ENCODE assay signal across 9 mouse cellular contexts in genomic region chrX:70899720-70900479, GRCm38 (mm10).
DNase-seq lines count a peak whose midpoint lies in the region; ATAC-seq and TF ChIP-seq lines count a peak whose summit lies in the region.
"Had no signal": no experiment of that assay in that cellular context is flagged by ENCODE, and none has a peak within 500 bp of the region (broad histone marks: within the 10 kb centered on the region; RNA-seq: fewer than 3 reads in every experiment).

No protein-coding gene starts in this region.

- DNase-seq in hindbrain, embryonic 14.5 days (ENCODE audit: low spot score): no peak
- DNase-seq in cerebellum, adult 9-11 months: peak; percentile 7
- peak; percentile 26 to 79 for DNase-seq in left cerebral cortex, postnatal 25 days (ENCODE audit: low spot score in 2 of 2)
- DNase-seq in thymus, postnatal 0 days (ENCODE audit: low spot score): no peak
- DNase-seq in kidney, adult 2 months: no peak

- H3K4me1 ChIP-seq in hindbrain, embryonic 16.5 days (ENCODE audit: control insufficient read depth, insufficient read depth, low read depth, low read length): no peaks in the 10 kb centered on the region
- no peaks in the 10 kb centered on the region for H3K4me1 ChIP-seq in hindbrain, embryonic 14.5 days (replicated peaks; ENCODE audit: control insufficient read depth, insufficient read depth, low read length)
- H3K4me1 ChIP-seq in heart, embryonic 16.5 days (ENCODE audit: control insufficient read depth, insufficient read depth, low read length): peaks cover 7% of the 10 kb centered on the region; the same call in 1 of the 2 replicates
- no peaks in the 10 kb centered on the region for H3K4me1 ChIP-seq in kidney, adult 2 months (ENCODE audit: control insufficient read depth, insufficient read depth, low read length)
- H3K4me1 ChIP-seq: limb, embryonic 10.5 days had no signal

- no peaks in the 10 kb centered on the region for H3K9me3 ChIP-seq in hindbrain, embryonic 16.5 days (ENCODE audit: control insufficient read depth, low read length)
- no peaks in the 10 kb centered on the region for H3K9me3 ChIP-seq in hindbrain, embryonic 14.5 days (ENCODE audit: control insufficient read depth, low read length)
- no peaks in the 10 kb centered on the region for H3K9me3 ChIP-seq in heart, embryonic 16.5 days (replicated peaks; ENCODE audit: control insufficient read depth, low read length)
- H3K9me3 ChIP-seq: limb, embryonic 10.5 days had no signal

- TF ChIP-seq POLR2A in kidney, adult 2 months (IDR thresholded peaks at IDR 0.05; ENCODE audit: low read depth, low read length): no peak

- H3K4me2 ChIP-seq in hindbrain, embryonic 16.5 days (ENCODE audit: low read length): no peak overlapping the region
- no peak overlapping the region for H3K4me2 ChIP-seq in hindbrain, embryonic 14.5 days (replicated peaks)
- no peak overlapping the region for H3K4me2 ChIP-seq in heart, embryonic 16.5 days (ENCODE audit: low read depth, low read length)

- no peaks in the 10 kb centered on the region for H3K36me3 ChIP-seq in hindbrain, embryonic 16.5 days (ENCODE audit: control insufficient read depth, insufficient read depth, low read length)
- no peaks in the 10 kb centered on the region for H3K36me3 ChIP-seq in hindbrain, embryonic 14.5 days (replicated peaks; ENCODE audit: control insufficient read depth, insufficient read depth)
- H3K36me3 ChIP-seq in heart, embryonic 16.5 days (ENCODE audit: control insufficient read depth, insufficient read depth): no peaks in the 10 kb centered on the region
- H3K36me3 ChIP-seq in kidney, adult 2 months (ENCODE audit: control insufficient read depth, insufficient read depth, low read length): no peaks in the 10 kb centered on the region
- H3K36me3 ChIP-seq: limb, embryonic 10.5 days had no signal

- H3K27ac ChIP-seq in hindbrain, embryonic 16.5 days (ENCODE audit: low read depth, low read length): no peak overlapping the region
- no peak overlapping the region for H3K27ac ChIP-seq in hindbrain, embryonic 14.5 days
- H3K27ac ChIP-seq in heart, embryonic 16.5 days (ENCODE audit: low read length): peak overlapping the region; percentile 65
- no peak overlapping the region for H3K27ac ChIP-seq in kidney, adult 2 months (ENCODE audit: insufficient read depth, low read depth, low read length)
- H3K27ac ChIP-seq: limb, embryonic 10.5 days had no signal

- intact Hi-C loops in left cerebral cortex, postnatal 25 days (cut with DNase I): loop anchor here (1.0 to 10.0 kb wide), 2 partner anchors 150 to 475 kb away; partner anchors contain the start of gene Mamld1

- H3K9ac ChIP-seq in hindbrain, embryonic 16.5 days (ENCODE audit: low read depth, low read length): no peak overlapping the region
- no peak overlapping the region for H3K9ac ChIP-seq in hindbrain, embryonic 14.5 days
- H3K9ac ChIP-seq in heart, embryonic 16.5 days (ENCODE audit: low read length): no peak overlapping the region

- no peaks in the 10 kb centered on the region for H3K27me3 ChIP-seq in hindbrain, embryonic 16.5 days (replicated peaks; ENCODE audit: control insufficient read depth, insufficient read depth, low read length)
- no peaks in the 10 kb centered on the region for H3K27me3 ChIP-seq in hindbrain, embryonic 14.5 days (ENCODE audit: control insufficient read depth, insufficient read depth, low read length)
- no peaks in the 10 kb centered on the region; the same call in 1 of the 2 replicates for H3K27me3 ChIP-seq in heart, embryonic 16.5 days (ENCODE audit: control insufficient read depth, insufficient read depth, low read length)
- no peaks in the 10 kb centered on the region for H3K27me3 ChIP-seq in kidney, adult 2 months (replicated peaks; ENCODE audit: control insufficient read depth, insufficient read depth, low read length)

- H3K4me3 ChIP-seq in hindbrain, embryonic 16.5 days (ENCODE audit: low read length): no peak overlapping the region
- no peak overlapping the region for H3K4me3 ChIP-seq in hindbrain, embryonic 14.5 days (replicated peaks; ENCODE audit: low read length)
- no peak overlapping the region for H3K4me3 ChIP-seq in heart, embryonic 16.5 days (ENCODE audit: low read length)
- no peak overlapping the region for H3K4me3 ChIP-seq in kidney, adult 2 months (ENCODE audit: insufficient read depth, low read depth, low read length)
- H3K4me3 ChIP-seq: limb, embryonic 10.5 days had no signal

- WGBS in hindbrain, embryonic 16.5 days: 69% methylated on average over 8 of the region's 8 CpGs
- 76% methylated on average over 8 of the region's 8 CpGs for WGBS in hindbrain, embryonic 14.5 days
- WGBS in heart, embryonic 16.5 days: 41% methylated on average over 8 of the region's 8 CpGs
- WGBS in kidney, adult 2 months: 53% methylated on average over 8 of the region's 8 CpGs

- ATAC-seq in hindbrain, embryonic 16.5 days: peak; percentile 40; the same call in 1 of the 2 replicates
- ATAC-seq in hindbrain, embryonic 14.5 days (ENCODE audit: low FRiP score): no peak
- peak; percentile 39; the same call in 1 of the 2 replicates for ATAC-seq in heart, embryonic 16.5 days (replicated peaks; ENCODE audit: extremely low read depth, insufficient read depth, low FRiP score)
- ATAC-seq: lung, postnatal 0 days had no signal

- no peak for TF ChIP-seq CTCF in kidney, adult 2 months (conservative IDR thresholded peaks at IDR 0.05; ENCODE audit: insufficient read depth, insufficient read length, low read depth, low read length)

Comparison
In these comparisons a context has a peak if more than half of its experiments do, and no peak if none do; other contexts are left out.
1. DNase-seq: peak in cerebellum, adult 9-11 months (single experiment) and left cerebral cortex, postnatal 25 days (2 of 2); none in hindbrain, embryonic 14.5 days (single experiment), thymus, postnatal 0 days (single experiment) and kidney, adult 2 months (single experiment).